Mouse (Mus musculus): Measurements from ENCODE around the gene Cs. TPM values are rescaled to one million over a fixed set of nuclear protein-coding genes. Genes with fewer than 3 reads are reported as not detected.

Gene Cs
- polyA plus RNA-seq, 1 experiment from 2014 or later: 225 TPM

GRCm38 (mm10) chr10:128340257-128340656 lies 2.7 kb downstream of the Cs start:
- Histone ChIP-seq H3K9ac (ENCODE audit: low read depth, low read length) (no peak overlapping the region), H3K4me3 (ENCODE audit: low read length) (no peak overlapping the region), H3K27ac (ENCODE audit: low read depth, low read length) (no peak overlapping the region), H3K9me3 (ENCODE audit: control insufficient read depth, low read length) (no peaks in the 10 kb centered on the region), H3K36me3 (ENCODE audit: control insufficient read depth, insufficient read depth, low read length) (peaks cover 7% of the 10 kb centered on the region), H3K4me1 (ENCODE audit: control insufficient read depth, insufficient read depth, low read length) (peaks cover 32% of the 10 kb centered on the region), H3K27me3 (ENCODE audit: control insufficient read depth, insufficient read depth, low read length) (no peaks in the 10 kb centered on the region), H3K4me2 (replicated peaks; ENCODE audit: low read depth, low read length) (no peak overlapping the region)
- ATAC-seq (ENCODE audit: low FRiP score, low TSS enrichment): no peak
- 91% methylated on average over 2 of the region's 2 CpGs for WGBS

- no peaks in the 10 kb centered on the region for H3K9me3 ChIP-seq (ENCODE audit: control insufficient read depth, low read length)
- no peak overlapping the region for H3K4me2 ChIP-seq (replicated peaks; ENCODE audit: low read depth, low read length)
- no peak for ATAC-seq (ENCODE audit: low FRiP score, low TSS enrichment)
- WGBS: 84% methylated on average over 1 of the region's 1 CpGs
- no peaks in the 10 kb centered on the region for H3K27me3 ChIP-seq (ENCODE audit: control insufficient read depth, insufficient read depth, low read length)
- no peak overlapping the region for H3K27ac ChIP-seq (ENCODE audit: low read depth, low read length)
- H3K4me3 ChIP-seq (ENCODE audit: low read length): no peak overlapping the region
- no peak overlapping the region for H3K9ac ChIP-seq (ENCODE audit: low read depth, low read length)
- H3K4me1 ChIP-seq (ENCODE audit: control insufficient read depth, insufficient read depth, low read length): peaks cover 25% of the 10 kb centered on the region
- H3K36me3 ChIP-seq (ENCODE audit: control insufficient read depth, insufficient read depth, low read length): peaks cover 7% of the 10 kb centered on the region
These were observed 5.9 kb downstream of the Cs start for GRCm38 (mm10) chr10:128343436-128343835.

- Histone ChIP-seq H3K4me1 (ENCODE audit: control insufficient read depth, insufficient read depth, low read length) (peaks cover 12% of the 10 kb centered on the region), H3K36me3 (ENCODE audit: control insufficient read depth, insufficient read depth, low read length) (peaks cover 7% of the 10 kb centered on the region), H3K4me2 (replicated peaks; ENCODE audit: low read depth, low read length) (peak overlapping the region; percentile 4; the same call in 1 of the 2 replicates), H3K9ac (ENCODE audit: low read depth, low read length) (no peak overlapping the region), H3K9me3 (ENCODE audit: control insufficient read depth, low read length) (no peaks in the 10 kb centered on the region), H3K27ac (ENCODE audit: low read depth, low read length) (peak overlapping the region; percentile 34; the same call in 1 of the 2 replicates), H3K27me3 (ENCODE audit: control insufficient read depth, insufficient read depth, low read length) (no peaks in the 10 kb centered on the region), H3K4me3 (ENCODE audit: low read length) (no peak overlapping the region)
- ATAC-seq (ENCODE audit: low FRiP score, low TSS enrichment): peak; percentile 62; the same call in 1 of the 2 replicates
- 47% methylated on average over 7 of the region's 7 CpGs for WGBS
These were observed 7.2 kb downstream of the Cs start for GRCm38 (mm10) chr10:128344568-128345275.

- H3K27ac ChIP-seq (ENCODE audit: low read depth, low read length): no peak overlapping the region
- no peak overlapping the region for H3K4me3 ChIP-seq (ENCODE audit: low read length)
- no peaks in the 10 kb centered on the region for H3K9me3 ChIP-seq (ENCODE audit: control insufficient read depth, low read length)
- H3K27me3 ChIP-seq (ENCODE audit: control insufficient read depth, insufficient read depth, low read length): no peaks in the 10 kb centered on the region
- no peak overlapping the region for H3K9ac ChIP-seq (ENCODE audit: low read depth, low read length)
- ATAC-seq (ENCODE audit: low FRiP score, low TSS enrichment): no peak
- no peak overlapping the region for H3K4me2 ChIP-seq (replicated peaks; ENCODE audit: low read depth, low read length)
- 90% methylated on average over 8 of the region's 8 CpGs for WGBS
- peaks cover 12% of the 10 kb centered on the region for H3K4me1 ChIP-seq (ENCODE audit: control insufficient read depth, insufficient read depth, low read length)
- H3K36me3 ChIP-seq (ENCODE audit: control insufficient read depth, insufficient read depth, low read length): peaks cover 26% of the 10 kb centered on the region
These were observed 10.0 kb downstream of the Cs start for GRCm38 (mm10) chr10:128347541-128347940.

- peaks cover 84% of the 10 kb centered on the region for H3K36me3 ChIP-seq (ENCODE audit: control insufficient read depth, insufficient read depth, low read length)
- H3K4me3 ChIP-seq (ENCODE audit: low read length): no peak overlapping the region
- no peak overlapping the region for H3K9ac ChIP-seq (ENCODE audit: low read depth, low read length)
- WGBS: 51% methylated on average over 2 of the region's 2 CpGs
- no peak for ATAC-seq (ENCODE audit: low FRiP score, low TSS enrichment)
- no peak overlapping the region for H3K4me2 ChIP-seq (replicated peaks; ENCODE audit: low read depth, low read length)
- H3K27ac ChIP-seq (ENCODE audit: low read depth, low read length): no peak overlapping the region
- no peaks in the 10 kb centered on the region for H3K27me3 ChIP-seq (ENCODE audit: control insufficient read depth, insufficient read depth, low read length)
- no peaks in the 10 kb centered on the region for H3K9me3 ChIP-seq (ENCODE audit: control insufficient read depth, low read length)
- no peaks in the 10 kb centered on the region for H3K4me1 ChIP-seq (ENCODE audit: control insufficient read depth, insufficient read depth, low read length)
These were observed 21.3 kb downstream of the Cs start for GRCm38 (mm10) chr10:128358796-128359195.

- no peaks in the 10 kb centered on the region for H3K9me3 ChIP-seq (ENCODE audit: control insufficient read depth, low read length)
- H3K36me3 ChIP-seq (ENCODE audit: control insufficient read depth, insufficient read depth, low read length): peaks cover 82% of the 10 kb centered on the region
- H3K27ac ChIP-seq (ENCODE audit: low read depth, low read length): no peak overlapping the region
- H3K4me1 ChIP-seq (ENCODE audit: control insufficient read depth, insufficient read depth, low read length): no peaks in the 10 kb centered on the region
- no peak overlapping the region for H3K9ac ChIP-seq (ENCODE audit: low read depth, low read length)
- WGBS: 88% methylated on average over 6 of the region's 6 CpGs
- H3K4me2 ChIP-seq (replicated peaks; ENCODE audit: low read depth, low read length): no peak overlapping the region
- no peaks in the 10 kb centered on the region for H3K27me3 ChIP-seq (ENCODE audit: control insufficient read depth, insufficient read depth, low read length)
- no peak overlapping the region for H3K4me3 ChIP-seq (ENCODE audit: low read length)
- no peak for ATAC-seq (ENCODE audit: low FRiP score, low TSS enrichment)
These were observed 21.7 kb downstream of the Cs start for GRCm38 (mm10) chr10:128359226-128359625.

GRCm38 (mm10) chr10:128361836-128362235 lies 24.3 kb downstream of the Cs start:
- 89% methylated on average over 6 of the region's 6 CpGs for WGBS
- Histone ChIP-seq H3K9ac (ENCODE audit: low read depth, low read length) (no peak overlapping the region), H3K9me3 (ENCODE audit: control insufficient read depth, low read length) (no peaks in the 10 kb centered on the region), H3K4me3 (ENCODE audit: low read length) (no peak overlapping the region), H3K4me2 (replicated peaks; ENCODE audit: low read depth, low read length) (no peak overlapping the region), H3K27me3 (ENCODE audit: control insufficient read depth, insufficient read depth, low read length) (no peaks in the 10 kb centered on the region), H3K4me1 (ENCODE audit: control insufficient read depth, insufficient read depth, low read length) (no peaks in the 10 kb centered on the region), H3K27ac (ENCODE audit: low read depth, low read length) (no peak overlapping the region), H3K36me3 (ENCODE audit: control insufficient read depth, insufficient read depth, low read length) (peaks cover 70% of the 10 kb centered on the region)
- ATAC-seq (ENCODE audit: low FRiP score, low TSS enrichment): no peak

- Histone ChIP-seq H3K9ac (ENCODE audit: low read depth, low read length) (no peak overlapping the region), H3K27me3 (ENCODE audit: control insufficient read depth, insufficient read depth, low read length) (no peaks in the 10 kb centered on the region), H3K4me3 (ENCODE audit: low read length) (no peak overlapping the region), H3K4me1 (ENCODE audit: control insufficient read depth, insufficient read depth, low read length) (peaks cover under 1% of the 10 kb centered on the region; the same call in 1 of the 2 replicates), H3K9me3 (ENCODE audit: control insufficient read depth, low read length) (no peaks in the 10 kb centered on the region), H3K4me2 (replicated peaks; ENCODE audit: low read depth, low read length) (no peak overlapping the region), H3K27ac (ENCODE audit: low read depth, low read length) (no peak overlapping the region), H3K36me3 (ENCODE audit: control insufficient read depth, insufficient read depth, low read length) (peaks cover 65% of the 10 kb centered on the region)
- 45% methylated on average over 3 of the region's 3 CpGs for WGBS
- ATAC-seq (ENCODE audit: low FRiP score, low TSS enrichment): peak; percentile 34; the same call in 1 of the 2 replicates
These were observed 25.0 kb downstream of the Cs start for GRCm38 (mm10) chr10:128362568-128362967.

- Histone ChIP-seq H3K9me3 (ENCODE audit: control insufficient read depth, low read length) (no peaks in the 10 kb centered on the region), H3K27me3 (ENCODE audit: control insufficient read depth, insufficient read depth, low read length) (no peaks in the 10 kb centered on the region), H3K9ac (ENCODE audit: low read depth, low read length) (peak overlapping the region; percentile 73), H3K36me3 (ENCODE audit: control insufficient read depth, insufficient read depth, low read length) (peaks cover 13% of the 10 kb centered on the region), H3K4me1 (ENCODE audit: control insufficient read depth, insufficient read depth, low read length) (peaks cover 7% of the 10 kb centered on the region), H3K27ac (ENCODE audit: low read depth, low read length) (peak overlapping the region; percentile 90; the same call in 1 of the 2 replicates), H3K4me3 (ENCODE audit: low read length) (peak overlapping the region; percentile 70), H3K4me2 (replicated peaks; ENCODE audit: low read depth, low read length) (peak overlapping the region; percentile 86)
- WGBS: 13% methylated on average over 19 of the region's 19 CpGs
- ATAC-seq (ENCODE audit: low FRiP score, low TSS enrichment): no peak
These were observed 30.4 kb downstream of the Cs start for GRCm38 (mm10) chr10:128367899-128368401.
